Mouse (Mus musculus) heart, embryonic 12.5 days (tissue): Measurements from ENCODE around the gene Zcchc4. TPM values are rescaled to one million over a fixed set of nuclear protein-coding genes. Genes with fewer than 3 reads are reported as not detected.

Source experiments
- polyA plus RNA-seq: library from polyadenylated mRNA; unstranded; fragments of >200 nt; fragmentation: Nextera tagmentation; extraction: Ambion mirVana; gene quantifications from 2 replicates; pipeline ENCODE4 v1.2.1, GENCODE M21; 2016

The Zcchc4 gene
- polyA plus RNA-seq, 1 experiment from 2014 or later: 10.6 TPM

Other genes with a start within 250 kb of the Zcchc4 start
- 3.8 TPM in 2 replicates for gene Lgi2, start 208.9 kb upstream of the Zcchc4 start, polyA plus RNA-seq
- 6.4 and 7.7 TPM in 2 replicates for gene Sepsecs, start 105.7 kb upstream of the Zcchc4 start, polyA plus RNA-seq
- gene Pi4k2b, start 33.8 kb upstream of the Zcchc4 start, polyA plus RNA-seq: 10.5 and 10.9 TPM in 2 replicates
- gene Anapc4, start 58.6 kb downstream of the Zcchc4 start, polyA plus RNA-seq: 80.9 and 81.0 TPM in 2 replicates